Mouse (Mus musculus): ENCODE results near the gene Trim56.

DNA sequence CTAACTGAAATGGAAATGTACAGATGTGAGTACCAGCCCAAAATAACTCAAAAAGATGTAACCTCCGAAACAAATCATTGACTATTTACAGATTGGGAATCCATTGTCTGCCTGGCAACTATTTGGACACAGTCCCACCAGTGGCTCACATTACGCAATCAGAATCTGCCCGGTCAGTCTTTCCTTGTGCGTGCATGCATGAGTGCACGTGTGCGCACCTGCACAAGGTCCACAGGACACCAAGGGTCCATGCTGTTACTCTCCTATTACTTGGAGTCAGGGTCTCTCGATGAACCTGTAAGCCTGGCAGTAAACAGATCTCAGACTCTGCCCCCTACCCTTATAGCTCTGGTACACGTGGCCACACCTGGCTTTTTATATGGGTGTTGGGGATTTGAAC, 8.3 kb downstream of the Trim56 start:
- TF ChIP-seq POLR2A (IDR thresholded peaks at IDR 0.05; ENCODE audit: control insufficient read depth, extremely low read depth, insufficient read depth, low read length, poor library complexity) (no peak), CTCF (IDR thresholded peaks at IDR 0.05; ENCODE audit: borderline replicate concordance, control insufficient read depth, extremely low read depth, insufficient read depth, low read length, poor library complexity) (no peak)
